Mouse (Mus musculus): ENCODE results near the gene Pan3. TPM values are rescaled to one million over a fixed set of nuclear protein-coding genes. Genes with fewer than 3 reads are reported as not detected.

Gene Pan3
- polyA plus RNA-seq, 1 experiment from 2014 or later, result 41.6 TPM

- Histone ChIP-seq H3K9me3 (no peaks in the 10 kb centered on the region), H3K27ac (replicated peaks) (no peak overlapping the region), H3K27me3 (replicated peaks) (no peaks in the 10 kb centered on the region), H3K36me3 (peaks cover 9% of the 10 kb centered on the region), H3K4me3 (peak overlapping the region; percentile 97; the same call in 1 of the 2 replicates), H3K4me2 (peak overlapping the region; percentile 88), H3K9ac (no peak overlapping the region), H3K4me1 (peaks cover 63% of the 10 kb centered on the region)
- WGBS, result 85% methylated on average over 8 of the region's 8 CpGs
- no peak for ATAC-seq (ENCODE audit: extremely low read depth, insufficient number of reproducible peaks, low FRiP score, low TSS enrichment)
These were observed 3.0 kb downstream of the Pan3 start for GRCm38 (mm10) chr5:147432927-147433326.

GRCm38 (mm10) chr5:147435224-147435623 lies 5.3 kb downstream of the Pan3 start:
- peaks cover 68% of the 10 kb centered on the region for H3K4me1 ChIP-seq

DNA sequence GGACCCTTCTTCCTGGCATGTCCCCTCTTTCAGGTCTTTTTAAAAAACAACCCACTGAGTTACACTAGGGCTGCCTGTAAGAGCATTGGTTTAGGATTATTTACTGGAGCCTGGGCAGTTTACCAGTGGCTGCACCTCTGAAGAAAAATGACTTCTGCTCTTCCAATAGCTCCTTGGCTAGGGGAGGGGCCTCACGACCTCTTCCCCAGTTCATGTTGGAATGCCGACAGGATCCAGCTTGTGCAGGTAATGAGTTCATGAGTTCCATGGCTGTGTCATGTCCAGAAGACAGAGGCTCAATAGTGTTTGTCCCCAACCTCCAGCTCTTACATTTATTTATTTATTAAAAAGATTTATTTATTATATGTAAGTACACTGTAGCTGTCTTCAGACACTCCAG lies 5.8 kb downstream of the Pan3 start:
- Histone ChIP-seq H3K4me1 (peaks cover 68% of the 10 kb centered on the region), H3K9ac (no peak overlapping the region), H3K27me3 (replicated peaks) (no peaks in the 10 kb centered on the region), H3K4me3 (no peak overlapping the region), H3K27ac (replicated peaks) (peak overlapping the region; percentile 63), H3K4me2 (peak overlapping the region; percentile 25; the same call in 1 of the 2 replicates), H3K36me3 (peaks cover 17% of the 10 kb centered on the region), H3K9me3 (0 out of 2 replicates have a peak, but pooled peaks cover 3% of the 10 kb centered on the region)
- no peak for ATAC-seq (ENCODE audit: extremely low read depth, insufficient number of reproducible peaks, low FRiP score, low TSS enrichment)
- 68% methylated on average over 2 of the region's 2 CpGs for WGBS

More at GRCm38 (mm10) chr5:147435224-147435623, 5.3 kb downstream of the Pan3 start:
- Histone ChIP-seq H3K27me3 (replicated peaks) (no peaks in the 10 kb centered on the region), H3K4me2 (peak overlapping the region; percentile 25; the same call in 1 of the 2 replicates), H3K36me3 (peaks cover 12% of the 10 kb centered on the region), H3K9me3 (no peaks in the 10 kb centered on the region), H3K9ac (peak overlapping the region; percentile 61; the same call in 1 of the 2 replicates), H3K27ac (replicated peaks) (peak overlapping the region; percentile 63), H3K4me3 (no peak overlapping the region)
- no peak for ATAC-seq (ENCODE audit: extremely low read depth, insufficient number of reproducible peaks, low FRiP score, low TSS enrichment)
- WGBS, result 61% methylated on average over 4 of the region's 4 CpGs

GRCm38 (mm10) chr5:147436491-147436890 lies 6.5 kb downstream of the Pan3 start:
- Histone ChIP-seq H3K9me3 (0 out of 2 replicates have a peak, but pooled peaks cover 3% of the 10 kb centered on the region), H3K9ac (0 out of 2 replicates have a peak overlapping the region, but pooled peaks have one; percentile 37), H3K4me3 (no peak overlapping the region), H3K4me1 (peaks cover 76% of the 10 kb centered on the region), H3K27me3 (replicated peaks) (no peaks in the 10 kb centered on the region), H3K27ac (replicated peaks) (0 out of 2 replicates have a peak overlapping the region, but pooled peaks have one; percentile 15), H3K4me2 (no peak overlapping the region), H3K36me3 (peaks cover 18% of the 10 kb centered on the region)
- 83% methylated on average over 5 of the region's 5 CpGs for WGBS
- no peak for ATAC-seq (ENCODE audit: extremely low read depth, insufficient number of reproducible peaks, low FRiP score, low TSS enrichment)

- no peaks in the 10 kb centered on the region for H3K27me3 ChIP-seq (replicated peaks)
- ATAC-seq (ENCODE audit: extremely low read depth, insufficient number of reproducible peaks, low FRiP score, low TSS enrichment), result no peak
- H3K4me1 ChIP-seq, result peaks cover 79% of the 10 kb centered on the region
- WGBS, result 55% methylated on average over 3 of the region's 3 CpGs
- H3K4me3 ChIP-seq, result no peak overlapping the region
- no peak overlapping the region for H3K4me2 ChIP-seq
- no peak overlapping the region for H3K9ac ChIP-seq
- H3K9me3 ChIP-seq, result 0 out of 2 replicates have a peak, but pooled peaks cover 3% of the 10 kb centered on the region
- H3K27ac ChIP-seq (replicated peaks), result no peak overlapping the region
- H3K36me3 ChIP-seq, result peaks cover 9% of the 10 kb centered on the region; the same call in 1 of the 2 replicates
These were observed 11.1 kb downstream of the Pan3 start for GRCm38 (mm10) chr5:147440996-147441507.

- Histone ChIP-seq H3K4me1 (peaks cover 79% of the 10 kb centered on the region), H3K4me2 (no peak overlapping the region), H3K36me3 (peaks cover 9% of the 10 kb centered on the region; the same call in 1 of the 2 replicates), H3K27ac (replicated peaks) (no peak overlapping the region), H3K9ac (no peak overlapping the region), H3K27me3 (replicated peaks) (no peaks in the 10 kb centered on the region), H3K9me3 (0 out of 2 replicates have a peak, but pooled peaks cover 3% of the 10 kb centered on the region), H3K4me3 (no peak overlapping the region)
- ATAC-seq (ENCODE audit: extremely low read depth, insufficient number of reproducible peaks, low FRiP score, low TSS enrichment), result no peak
- 33% methylated on average over 1 of the region's 1 CpGs for WGBS
These were observed 12.0 kb downstream of the Pan3 start for GRCm38 (mm10) chr5:147441979-147442378.

DNA sequence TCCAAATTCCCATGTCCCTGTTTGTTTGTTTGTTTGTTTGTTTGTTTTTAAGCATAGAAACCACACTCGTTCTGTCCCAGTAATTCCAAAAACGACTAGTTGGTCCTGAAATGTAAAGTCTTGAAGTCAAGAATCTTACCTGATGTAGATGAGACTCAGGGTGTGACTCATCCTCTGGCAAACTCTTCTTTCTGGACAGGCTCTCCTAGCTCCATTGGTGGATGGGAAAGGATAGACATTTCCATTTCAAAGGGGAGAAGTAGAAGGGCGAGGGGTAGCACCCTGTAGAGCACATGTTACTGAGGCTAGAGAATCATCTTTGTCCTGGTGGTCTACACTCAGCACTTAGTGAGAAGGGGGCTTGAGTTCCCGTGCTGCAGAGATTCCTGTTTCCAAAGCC lies 12.8 kb downstream of the Pan3 start:
- Histone ChIP-seq H3K9ac (no peak overlapping the region), H3K36me3 (peaks cover 9% of the 10 kb centered on the region; the same call in 1 of the 2 replicates), H3K27ac (replicated peaks) (no peak overlapping the region), H3K9me3 (0 out of 2 replicates have a peak, but pooled peaks cover 3% of the 10 kb centered on the region), H3K4me3 (no peak overlapping the region), H3K4me1 (peaks cover 79% of the 10 kb centered on the region), H3K27me3 (replicated peaks) (no peaks in the 10 kb centered on the region), H3K4me2 (no peak overlapping the region)
- no peak for ATAC-seq (ENCODE audit: extremely low read depth, insufficient number of reproducible peaks, low FRiP score, low TSS enrichment)
- WGBS, result 75% methylated on average over 4 of the region's 4 CpGs

- Histone ChIP-seq H3K36me3 (peaks cover 6% of the 10 kb centered on the region; the same call in 1 of the 2 replicates), H3K9ac (no peak overlapping the region), H3K9me3 (0 out of 2 replicates have a peak, but pooled peaks cover 3% of the 10 kb centered on the region), H3K27ac (replicated peaks) (no peak overlapping the region), H3K4me1 (peaks cover 79% of the 10 kb centered on the region), H3K4me2 (no peak overlapping the region), H3K27me3 (replicated peaks) (no peaks in the 10 kb centered on the region), H3K4me3 (no peak overlapping the region)
- no peak for ATAC-seq (ENCODE audit: extremely low read depth, insufficient number of reproducible peaks, low FRiP score, low TSS enrichment)
- WGBS, result 66% methylated on average over 6 of the region's 6 CpGs
These were observed 14.3 kb downstream of the Pan3 start for GRCm38 (mm10) chr5:147444298-147444697.

GRCm38 (mm10) chr5:147444757-147445156 lies 14.8 kb downstream of the Pan3 start:
- no peak for ATAC-seq (ENCODE audit: extremely low read depth, insufficient number of reproducible peaks, low FRiP score, low TSS enrichment)
- H3K4me1 ChIP-seq, result peaks cover 77% of the 10 kb centered on the region
- H3K4me2 ChIP-seq, result no peak overlapping the region
- H3K9me3 ChIP-seq, result 0 out of 2 replicates have a peak, but pooled peaks cover 3% of the 10 kb centered on the region
- no peaks in the 10 kb centered on the region for H3K27me3 ChIP-seq (replicated peaks)
- H3K4me3 ChIP-seq, result no peak overlapping the region
- H3K36me3 ChIP-seq, result peaks cover 6% of the 10 kb centered on the region; the same call in 1 of the 2 replicates
- H3K27ac ChIP-seq (replicated peaks), result no peak overlapping the region
- H3K9ac ChIP-seq, result no peak overlapping the region
- 65% methylated on average over 2 of the region's 2 CpGs for WGBS

DNA sequence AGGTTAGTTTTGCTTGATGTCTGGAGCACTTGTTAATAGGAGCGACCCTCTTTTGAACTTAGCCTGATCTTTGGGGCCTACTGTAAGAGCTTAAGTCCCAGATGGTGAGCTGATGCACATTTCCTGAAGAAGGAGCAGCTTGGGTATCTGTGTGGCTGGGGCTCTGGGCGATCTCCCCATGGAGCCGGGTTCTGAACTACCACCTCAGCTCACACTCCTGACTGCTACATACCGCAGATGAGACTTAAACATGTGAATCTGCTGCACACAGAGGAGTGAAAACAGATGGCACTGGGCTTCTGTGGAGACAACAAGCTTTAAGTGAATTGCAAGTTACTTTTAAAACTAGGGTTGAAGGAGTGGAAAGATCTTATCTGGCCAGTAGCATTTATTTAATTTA lies 15.3 kb downstream of the Pan3 start:
- H3K9ac ChIP-seq, result no peak overlapping the region
- H3K4me2 ChIP-seq, result no peak overlapping the region
- H3K27me3 ChIP-seq (replicated peaks), result no peaks in the 10 kb centered on the region
- no peak overlapping the region for H3K4me3 ChIP-seq
- 0 out of 2 replicates have a peak, but pooled peaks cover 3% of the 10 kb centered on the region for H3K9me3 ChIP-seq
- H3K4me1 ChIP-seq, result peaks cover 77% of the 10 kb centered on the region
- WGBS, result 69% methylated on average over 4 of the region's 4 CpGs
- 0 out of 2 replicates have a peak overlapping the region, but pooled peaks have one; percentile 24 for H3K27ac ChIP-seq (replicated peaks)
- peaks cover 6% of the 10 kb centered on the region; the same call in 1 of the 2 replicates for H3K36me3 ChIP-seq
- no peak for ATAC-seq (ENCODE audit: extremely low read depth, insufficient number of reproducible peaks, low FRiP score, low TSS enrichment)

DNA sequence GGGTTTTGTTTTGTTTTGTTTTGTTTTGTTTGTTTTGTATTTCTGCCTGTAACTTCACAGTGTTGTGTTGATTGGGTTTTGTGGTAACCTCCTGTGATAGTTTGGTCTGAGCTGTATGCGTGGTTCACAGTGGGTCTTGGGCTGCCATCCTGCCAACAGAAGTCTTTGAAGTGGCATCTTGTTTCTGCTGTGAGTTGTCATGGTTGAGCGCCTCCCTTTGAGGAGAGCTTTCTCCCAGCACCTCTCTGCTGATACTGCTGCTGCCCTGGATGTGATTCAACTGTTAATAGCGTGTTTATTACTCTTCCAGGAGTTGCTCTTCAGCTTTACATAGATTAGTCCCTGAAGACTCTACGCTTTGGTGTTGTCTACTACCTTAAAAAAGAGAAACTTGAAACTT lies 18.6 kb downstream of the Pan3 start:
- no peak for ATAC-seq (ENCODE audit: extremely low read depth, insufficient number of reproducible peaks, low FRiP score, low TSS enrichment)
- 65% methylated on average over 4 of the region's 4 CpGs for WGBS
- no peak overlapping the region for H3K4me2 ChIP-seq

More for the DNA sequence above, 18.6 kb downstream of the Pan3 start:
- H3K9ac ChIP-seq, result no peak overlapping the region
- H3K36me3 ChIP-seq, result peaks cover 22% of the 10 kb centered on the region
- peaks cover 52% of the 10 kb centered on the region for H3K4me1 ChIP-seq
- H3K9me3 ChIP-seq, result no peaks in the 10 kb centered on the region
- H3K27ac ChIP-seq (replicated peaks), result 0 out of 2 replicates have a peak overlapping the region, but pooled peaks have one; percentile 5
- H3K27me3 ChIP-seq (replicated peaks), result no peaks in the 10 kb centered on the region
- H3K4me3 ChIP-seq, result no peak overlapping the region

Data from heart, embryonic 13.5 days (tissue).